Mouse (Mus musculus) c-Kit-positive CD71-positive TER-119-negative erythroid progenitor cells, embryonic 14.5 days (primary cell): ENCODE results near the gene Kif3b.
"Not testable (repeated sequence)": the region's sequence is repeated elsewhere in the genome, so short reads cannot be mapped to it uniquely, and the experiment has no call there.

Experiments used
- DNase-seq: peaks from one replicate; pipeline ENCODE4 v3.0.0-alpha.2; 2013; ENCODE audit warnings: low read depth

Kif3b gene

GRCm38 (mm10) chr2:153346221-153347182 lies 55.3 kb downstream of the Kif3b start:
- DNase-seq, result no peak

DNA sequence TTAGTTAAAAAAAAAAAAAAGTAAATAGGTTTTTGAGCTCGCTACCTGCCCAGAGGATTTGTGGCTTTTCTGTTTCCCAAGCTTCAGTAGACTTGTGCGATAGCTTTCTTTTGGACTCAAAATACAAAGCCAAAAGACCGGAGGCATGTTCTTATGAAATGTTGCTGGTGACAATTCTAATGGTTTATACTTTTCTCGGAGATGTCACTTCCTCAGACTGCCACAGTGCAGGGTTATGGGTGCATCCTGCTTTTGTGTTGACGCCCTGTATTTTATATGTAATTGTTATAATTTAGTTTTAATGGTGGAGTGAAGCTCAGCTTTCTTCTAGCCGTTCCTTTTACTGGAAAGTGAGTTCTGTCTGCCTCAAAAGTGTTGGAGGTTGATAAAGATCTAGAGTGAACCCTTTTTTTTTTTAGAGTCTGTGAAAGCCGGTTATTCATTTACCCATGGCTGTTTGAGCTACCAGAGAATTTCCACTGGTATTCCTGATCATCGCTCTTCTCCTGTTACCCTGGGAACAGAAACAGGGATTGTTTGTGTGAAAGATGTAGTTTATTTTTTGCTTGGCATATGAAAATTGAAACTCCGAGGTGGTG lies 56.1 kb downstream of the Kif3b start:
- no peak for DNase-seq

DNA sequence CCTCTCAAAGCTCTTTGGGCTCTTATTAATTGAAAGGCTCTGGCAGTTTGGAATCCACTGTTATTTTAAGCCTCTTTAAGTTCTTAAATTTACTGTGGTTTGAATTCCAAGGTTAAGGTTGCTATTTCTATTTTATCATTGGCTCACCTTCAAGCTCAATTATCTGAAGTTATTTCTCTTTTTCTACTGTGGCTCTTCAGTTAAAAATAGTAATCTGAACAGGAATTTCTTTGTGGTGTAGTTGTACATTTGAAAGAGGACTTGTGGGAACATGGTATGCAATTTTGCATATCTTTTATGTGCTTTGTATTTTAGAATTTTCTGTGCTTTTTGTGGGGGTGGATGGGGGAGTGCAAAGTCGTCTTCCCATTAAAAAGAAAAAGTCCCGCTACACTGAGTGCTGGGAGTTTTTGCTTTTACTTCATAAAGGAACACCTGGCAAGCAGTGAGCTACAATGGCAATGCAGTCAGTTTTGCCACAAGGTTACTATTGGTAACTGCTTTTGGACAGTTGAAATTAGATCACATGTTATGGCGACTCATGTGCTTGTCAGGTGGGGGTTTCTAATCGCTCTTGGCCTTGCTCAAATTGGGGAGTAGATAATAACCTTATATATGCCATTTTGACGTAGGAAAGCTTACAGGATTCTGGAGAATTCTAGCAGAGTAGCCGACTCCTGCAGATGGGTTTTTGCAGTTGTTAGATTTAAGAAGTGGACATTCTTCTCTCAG lies 57.1 kb downstream of the Kif3b start:
- peak; percentile 51 for DNase-seq

- DNase-seq, result peak; percentile 59
Measured at GRCm38 (mm10) chr2:153350552-153351181, 59.5 kb downstream of the Kif3b start.

GRCm38 (mm10) chr2:153354648-153355047 lies 63.4 kb downstream of the Kif3b start:
- no peak for DNase-seq

GRCm38 (mm10) chr2:153356784-153357183 lies 65.6 kb downstream of the Kif3b start:
- DNase-seq, result no peak

GRCm38 (mm10) chr2:153361101-153361710 lies 70.0 kb downstream of the Kif3b start:
- DNase-seq, result no peak

GRCm38 (mm10) chr2:153364531-153364930 lies 73.3 kb downstream of the Kif3b start:
- not testable (repeated sequence) for DNase-seq

GRCm38 (mm10) chr2:153370871-153371270 lies 79.7 kb downstream of the Kif3b start:
- no peak for DNase-seq

- DNase-seq, result no peak
Measured at GRCm38 (mm10) chr2:153375380-153375779, 84.2 kb downstream of the Kif3b start.

DNA sequence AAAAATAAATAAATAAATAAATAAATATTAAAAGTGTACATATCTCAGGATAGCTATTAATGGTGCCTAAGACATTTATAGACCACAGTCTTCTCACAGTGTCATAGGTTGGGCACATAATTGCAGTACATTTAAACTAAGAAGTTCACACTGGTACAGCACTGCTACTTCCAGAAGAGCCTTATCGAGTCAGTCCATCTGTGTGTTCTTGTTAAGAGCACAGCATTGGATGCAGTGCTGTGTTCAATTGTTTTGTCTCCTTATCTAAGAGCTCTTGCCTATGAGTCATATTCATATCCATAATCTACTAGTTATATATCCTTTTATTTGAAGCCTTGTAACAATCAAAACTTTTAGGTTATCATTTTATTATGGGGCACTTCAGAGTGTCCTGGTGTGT lies 89.3 kb downstream of the Kif3b start:
- DNase-seq, result peak; percentile 60
